ENCODE assay signal across 21 mouse cellular contexts in the genomic region with DNA sequence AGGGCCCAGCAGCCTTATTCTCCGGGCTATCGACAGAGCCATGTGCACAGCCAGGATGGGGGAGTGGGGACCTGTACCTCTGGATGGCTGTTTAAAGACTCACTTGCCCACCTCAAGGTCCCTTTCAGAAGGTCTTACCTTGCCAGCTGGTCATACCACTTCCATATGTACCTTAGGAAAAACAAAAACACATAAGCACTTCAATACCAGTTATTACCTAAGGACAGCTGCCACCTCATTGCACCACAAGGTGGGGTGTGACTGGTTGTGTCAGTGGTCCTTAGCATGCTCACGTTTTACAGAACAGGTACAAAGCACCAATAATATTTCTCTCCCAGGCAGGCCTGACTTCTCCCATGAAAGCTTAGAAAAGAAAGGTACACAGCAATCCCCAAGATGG. TPM values are rescaled to one million over a fixed set of nuclear protein-coding genes. Genes with fewer than 3 reads are reported as not detected.
DNase-seq lines count a peak whose midpoint lies in the region; ATAC-seq and TF ChIP-seq lines count a peak whose summit lies in the region.
"Had no signal": no experiment of that assay in that cellular context is flagged by ENCODE, and none has a peak within 500 bp of the region (broad histone marks: within the 10 kb centered on the region; RNA-seq: fewer than 3 reads in every experiment).

No protein-coding gene starts in this region.

- 0 out of 2 replicates have a peak, but pooled peaks have one; percentile 18 for TF ChIP-seq CTCF in kidney, postnatal 0 days (IDR thresholded peaks at IDR 0.05; ENCODE audit: low read depth)
- TF ChIP-seq CTCF in lung, postnatal 0 days (IDR thresholded peaks at IDR 0.05), result peak; percentile 19; the same call in 1 of the 2 replicates

- no peak for DNase-seq in embryonic facial prominence, embryonic 10.5 days (ENCODE audit: low spot score)
- no peak for DNase-seq in kidney, postnatal 0 days (ENCODE audit: low spot score)
- no peak for DNase-seq in kidney, adult 11 months
- no peak for DNase-seq in lung, postnatal 0 days (ENCODE audit: low spot score)
- no peak for DNase-seq in lung, postnatal 10 days
- no peak for DNase-seq in spleen, adult 12 weeks (ENCODE audit: low spot score)
- DNase-seq: adrenal gland, adult 8-10 months; adrenal gland, postnatal 36 days; B cell, adult 2 months; cerebellum, adult 2 months; cerebellum, postnatal 10 days; gastrocnemius, postnatal 14 days; heart, postnatal 36 days had no signal

- no peak for ATAC-seq in embryonic facial prominence, embryonic 13.5 days (ENCODE audit: insufficient number of reproducible peaks, insufficient read depth, low FRiP score, low TSS enrichment, low read depth)
- no peak for ATAC-seq in kidney, postnatal 0 days (replicated peaks; ENCODE audit: low FRiP score, low read depth)
- ATAC-seq in lung, postnatal 0 days, result no peak
- ATAC-seq: CD4-positive, CD25-positive, alpha-beta regulatory T cell, adult 4 months; forebrain, embryonic 16.5 days; hindbrain, embryonic 16.5 days had no signal

- WGBS in embryonic facial prominence, embryonic 13.5 days, result 90% methylated on average over 3 of the region's 3 CpGs
- WGBS in embryonic facial prominence, embryonic 10.5 days, result 93% methylated on average over 3 of the region's 3 CpGs
- 80% methylated on average over 3 of the region's 3 CpGs for WGBS in kidney, postnatal 0 days
- WGBS in lung, postnatal 0 days, result 82% methylated on average over 3 of the region's 3 CpGs

- no peaks in the 10 kb centered on the region for H3K9me3 ChIP-seq in embryonic facial prominence, embryonic 13.5 days
- no peaks in the 10 kb centered on the region for H3K9me3 ChIP-seq in embryonic facial prominence, embryonic 10.5 days
- no peaks in the 10 kb centered on the region for H3K9me3 ChIP-seq in kidney, postnatal 0 days (replicated peaks; ENCODE audit: low read length)
- H3K9me3 ChIP-seq in lung, postnatal 0 days (ENCODE audit: low read length), result no peaks in the 10 kb centered on the region
- H3K9me3 ChIP-seq: forebrain, embryonic 12.5 days; G1E; heart, embryonic 13.5 days; hindbrain, embryonic 12.5 days had no signal

- peaks cover 16% of the 10 kb centered on the region for H3K4me1 ChIP-seq in embryonic facial prominence, embryonic 13.5 days
- peaks cover 20% of the 10 kb centered on the region for H3K4me1 ChIP-seq in embryonic facial prominence, embryonic 10.5 days
- 0 out of 2 replicates have a peak, but pooled peaks cover 5% of the 10 kb centered on the region for H3K4me1 ChIP-seq in kidney, postnatal 0 days (replicated peaks; ENCODE audit: insufficient read depth, low read length)
- H3K4me1 ChIP-seq in lung, postnatal 0 days (ENCODE audit: insufficient read depth, low read depth, low read length), result peaks cover 4% of the 10 kb centered on the region; the same call in 1 of the 2 replicates

- TF ChIP-seq EP300 in lung, postnatal 0 days (IDR thresholded peaks at IDR 0.05), result no peak

- no peak overlapping the region for H3K4me3 ChIP-seq in embryonic facial prominence, embryonic 13.5 days
- no peak overlapping the region for H3K4me3 ChIP-seq in embryonic facial prominence, embryonic 10.5 days
- H3K4me3 ChIP-seq in kidney, postnatal 0 days (replicated peaks; ENCODE audit: low read depth, low read length), result no peak overlapping the region
- no peak overlapping the region for H3K4me3 ChIP-seq in lung, postnatal 0 days (ENCODE audit: low read depth, low read length)
- H3K4me3 ChIP-seq: forebrain, embryonic 12.5 days; heart, embryonic 13.5 days; hindbrain, embryonic 12.5 days had no signal

- no peak overlapping the region for H3K27ac ChIP-seq in embryonic facial prominence, embryonic 13.5 days
- no peak overlapping the region for H3K27ac ChIP-seq in embryonic facial prominence, embryonic 10.5 days (replicated peaks)
- H3K27ac ChIP-seq in kidney, postnatal 0 days, result no peak overlapping the region
- no peak overlapping the region for H3K27ac ChIP-seq in lung, postnatal 0 days (ENCODE audit: low read length)
- H3K27ac ChIP-seq: forebrain, embryonic 12.5 days; heart, embryonic 13.5 days; hindbrain, embryonic 12.5 days had no signal

- 0 out of 2 replicates have a peak overlapping the region, but pooled peaks have one; percentile 12 for H3K9ac ChIP-seq in embryonic facial prominence, embryonic 13.5 days
- no peak overlapping the region for H3K9ac ChIP-seq in kidney, postnatal 0 days (ENCODE audit: low read depth, low read length)
- H3K9ac ChIP-seq in lung, postnatal 0 days (replicated peaks; ENCODE audit: low read depth), result no peak overlapping the region
- H3K9ac ChIP-seq: forebrain, embryonic 12.5 days; heart, embryonic 13.5 days; hindbrain, embryonic 12.5 days had no signal

- H3K4me2 ChIP-seq in embryonic facial prominence, embryonic 13.5 days, result no peak overlapping the region
- H3K4me2 ChIP-seq in kidney, postnatal 0 days (ENCODE audit: low read length), result no peak overlapping the region
- no peak overlapping the region for H3K4me2 ChIP-seq in lung, postnatal 0 days (replicated peaks; ENCODE audit: low read depth, low read length)
- H3K4me2 ChIP-seq: forebrain, embryonic 12.5 days; heart, embryonic 13.5 days; hindbrain, embryonic 12.5 days had no signal

- H3K36me3 ChIP-seq in embryonic facial prominence, embryonic 13.5 days, result peaks cover 56% of the 10 kb centered on the region
- peaks cover 62% of the 10 kb centered on the region for H3K36me3 ChIP-seq in embryonic facial prominence, embryonic 10.5 days (replicated peaks)
- H3K36me3 ChIP-seq in kidney, postnatal 0 days (ENCODE audit: insufficient read depth, low read length), result peaks cover 45% of the 10 kb centered on the region
- peaks cover 43% of the 10 kb centered on the region for H3K36me3 ChIP-seq in lung, postnatal 0 days (ENCODE audit: insufficient read depth, low read length)

- no peaks in the 10 kb centered on the region for H3K27me3 ChIP-seq in embryonic facial prominence, embryonic 13.5 days
- H3K27me3 ChIP-seq in embryonic facial prominence, embryonic 10.5 days (replicated peaks; ENCODE audit: low read depth, poor library complexity, severe bottlenecking), result no peaks in the 10 kb centered on the region
- no peaks in the 10 kb centered on the region for H3K27me3 ChIP-seq in kidney, postnatal 0 days (ENCODE audit: insufficient read depth, low read length)
- no peaks in the 10 kb centered on the region for H3K27me3 ChIP-seq in lung, postnatal 0 days (replicated peaks; ENCODE audit: insufficient read depth, low read length)
- H3K27me3 ChIP-seq: forebrain, embryonic 12.5 days; heart, embryonic 13.5 days; hindbrain, embryonic 12.5 days had no signal

RNA-seq across cellular contexts. Expression of a gene that starts 3.3 kb away (rescaled TPM):
- 120 and 123 TPM in 2 replicates for polyA plus RNA-seq in embryonic facial prominence, embryonic 13.5 days (2015; fragmentation: Nextera tagmentation; extraction: Ambion mirVana)
- polyA plus RNA-seq in embryonic facial prominence, embryonic 10.5 days (2016; fragmentation: Nextera tagmentation; extraction: Ambion mirVana), result 152 and 159 TPM in 2 replicates
- 51.4 and 55.8 TPM in 2 replicates for polyA plus RNA-seq in kidney, postnatal 0 days (2015; fragmentation: Nextera tagmentation; extraction: Ambion mirVana)
- polyA plus RNA-seq in lung, postnatal 0 days (2015; fragmentation: Nextera tagmentation; extraction: Ambion mirVana), result 30.2 and 34.0 TPM in 2 replicates

RNA-seq across cellular contexts. Expression of a gene that starts 32.7 kb away (rescaled TPM):
- polyA plus RNA-seq in embryonic facial prominence, embryonic 13.5 days (2015; fragmentation: Nextera tagmentation; extraction: Ambion mirVana), result 110 and 113 TPM in 2 replicates
- polyA plus RNA-seq in embryonic facial prominence, embryonic 10.5 days (2016; fragmentation: Nextera tagmentation; extraction: Ambion mirVana), result 93.0 and 94.5 TPM in 2 replicates
- polyA plus RNA-seq in kidney, postnatal 0 days (2015; fragmentation: Nextera tagmentation; extraction: Ambion mirVana), result 63.2 and 70.2 TPM in 2 replicates
- 59.9 and 66.3 TPM in 2 replicates for polyA plus RNA-seq in lung, postnatal 0 days (2015; fragmentation: Nextera tagmentation; extraction: Ambion mirVana)

RNA-seq across cellular contexts. Expression of a gene that starts 33.2 kb away (rescaled TPM):
- 106 and 117 TPM in 2 replicates for polyA plus RNA-seq in embryonic facial prominence, embryonic 13.5 days (2015; fragmentation: Nextera tagmentation; extraction: Ambion mirVana)
- polyA plus RNA-seq in embryonic facial prominence, embryonic 10.5 days (2016; fragmentation: Nextera tagmentation; extraction: Ambion mirVana), result 116 and 122 TPM in 2 replicates
- 55.5 and 58.4 TPM in 2 replicates for polyA plus RNA-seq in kidney, postnatal 0 days (2015; fragmentation: Nextera tagmentation; extraction: Ambion mirVana)
- polyA plus RNA-seq in lung, postnatal 0 days (2015; fragmentation: Nextera tagmentation; extraction: Ambion mirVana), result 33.3 and 37.3 TPM in 2 replicates
